Mouse (Mus musculus) Patski (cell line): ENCODE results near the gene Rnf24. TPM values are rescaled to one million over a fixed set of nuclear protein-coding genes. Genes with fewer than 3 reads are reported as not detected.
"Not testable (repeated sequence)": the region's sequence is repeated elsewhere in the genome, so short reads cannot be mapped to it uniquely, and the experiment has no call there.

Source experiments
- ATAC-seq: fragments of 100-300 bp; one replicate; pipeline ENCODE4 v1.8.0; 2021
- CTCF ChIA-PET: fragments of 350-600 bp; sonication (Branson Sonifier 250); formaldehyde crosslinking; loops from one replicate; lab custom pipeline; 2022; ENCODE audit warnings: inconsistent platforms; lab: Charles Lee
- POLR2A ChIA-PET: fragments of 350-600 bp; sonication (Branson Sonifier 250); formaldehyde crosslinking; loops from one replicate; lab custom pipeline; 2022; ENCODE audit warnings: antibody characterized with exemption, inconsistent platforms; lab: Charles Lee
- DNase-seq: peaks from one replicate; pipeline ENCODE4 v3.0.0-alpha.2; 2011; ENCODE audit warnings: low read depth, low spot score
- H3K27me3 ChIP-seq: fragments of 371-371 bp; one replicate; pipeline ENCODE4 v1.5.1; 2021
- CTCF ChIP-seq: fragments of 100-300 bp; IDR thresholded peaks from one replicate; pipeline ENCODE4 v1.5.1; 2021
- in situ Hi-C: fragments of 300-500 bp; cut with MboI; formaldehyde crosslinking; loops from 3 replicates; pipeline ENCODE4 v1.11.1; 2018; ENCODE audit warnings: low pct_unique_long_range_greater_than_20kb, mixed read lengths
- polyA plus RNA-seq: library from polyadenylated mRNA; unstranded; gene quantifications from one replicate; pipeline ENCODE4 v1.2.3, GENCODE M21; 2021

Gene Rnf24
- polyA plus RNA-seq, 1 experiment from 2014 or later: 11.5 TPM

DNA sequence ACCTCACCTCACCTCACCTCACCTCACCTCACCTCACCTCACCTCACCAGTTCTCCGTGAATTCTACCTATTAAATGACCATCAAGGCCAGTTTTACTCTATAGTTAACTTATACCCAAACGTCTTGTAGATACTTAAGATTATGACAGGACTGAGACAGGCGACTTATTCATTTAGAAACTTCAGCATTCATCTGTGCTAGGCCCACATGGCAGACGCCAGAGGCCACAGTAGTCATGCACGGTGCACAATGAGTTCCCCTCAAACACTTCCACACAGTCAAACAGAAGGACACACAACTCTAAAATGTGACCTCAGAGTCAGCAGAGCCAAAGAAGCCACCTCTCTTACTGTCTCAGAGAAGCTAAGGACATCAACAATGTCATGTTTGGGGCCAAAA, 45.3 kb downstream of the Rnf24 start:
- in situ Hi-C loops: no loop called here
- H3K27me3 ChIP-seq: no peaks in the 10 kb centered on the region
- no peak for TF ChIP-seq CTCF
- no peak for DNase-seq
- ChIA-PET CTCF (no interaction called here), POLR2A (interaction anchor here (1.0 kb wide), 1 partner anchor 104 kb away, joined by 3 read pairs; no protein-coding TSS in a partner anchor)
- ATAC-seq: no peak

DNA sequence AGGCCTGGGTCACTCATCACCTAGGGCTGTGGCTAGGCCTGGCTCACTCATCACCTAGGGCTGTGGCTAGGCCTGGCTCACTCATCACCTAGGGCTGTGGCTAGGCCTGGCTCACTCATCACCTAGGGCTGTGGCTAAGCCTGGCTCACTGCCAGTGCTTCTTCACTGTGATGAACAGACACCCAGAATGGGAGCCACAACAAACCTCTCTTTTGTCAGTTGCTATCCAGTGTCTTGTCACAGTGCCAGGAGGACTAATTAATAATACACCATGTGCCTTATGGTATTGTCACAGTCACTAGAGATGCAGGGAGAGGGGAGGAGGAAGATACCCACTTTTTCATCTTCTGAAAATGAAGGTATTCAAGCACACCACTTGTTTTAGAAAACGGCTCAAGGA, 47.5 kb downstream of the Rnf24 start:
- CTCF ChIA-PET, ATAC-seq, H3K27me3 ChIP-seq, in situ Hi-C loops, POLR2A ChIA-PET: not testable (repeated sequence)
- DNase-seq: peak; percentile 38

DNA sequence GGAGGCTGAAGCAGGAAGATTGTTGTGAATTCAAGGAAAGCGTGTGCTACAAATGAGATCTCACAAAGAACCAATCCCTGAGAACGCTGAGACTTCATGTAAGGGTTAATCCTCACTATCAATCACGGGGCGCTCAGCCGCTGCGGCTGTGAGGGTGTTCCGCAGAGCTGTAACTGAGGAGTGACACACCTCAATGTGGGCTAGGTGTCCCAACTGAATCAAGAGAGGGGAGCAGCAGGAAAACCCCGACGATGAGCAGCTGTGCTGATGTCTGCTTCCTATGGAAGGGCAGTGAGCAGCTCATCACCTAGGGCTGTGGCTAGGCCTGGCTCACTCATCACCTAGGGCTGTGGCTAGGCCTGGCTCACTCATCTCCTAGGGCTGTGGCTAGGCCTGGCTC, 48.2 kb downstream of the Rnf24 start:
- no peak for TF ChIP-seq CTCF
- ATAC-seq (no peak), DNase-seq (no peak)
- CTCF ChIA-PET: no interaction called here
- no peaks in the 10 kb centered on the region for H3K27me3 ChIP-seq
- in situ Hi-C loops: no loop called here
- POLR2A ChIA-PET: no interaction called here

DNA sequence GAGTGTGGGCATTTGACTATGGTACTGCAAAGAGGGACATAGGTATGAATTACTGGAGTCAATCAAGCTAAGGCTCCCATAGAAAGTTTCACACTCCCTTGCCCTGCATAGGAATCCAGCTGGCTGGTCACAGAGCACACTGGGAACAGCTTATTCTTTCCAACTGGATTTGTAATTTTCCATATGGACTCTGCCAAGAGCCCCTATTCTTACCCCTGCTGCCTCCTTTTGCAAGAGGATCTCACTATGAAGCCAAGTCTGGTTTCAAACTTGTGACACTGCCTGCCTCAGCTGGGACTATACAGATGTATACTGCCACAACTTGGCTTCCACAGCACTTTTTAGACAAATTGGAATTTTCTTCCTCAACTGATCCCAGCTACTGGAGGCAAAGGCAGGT, 51.1 kb downstream of the Rnf24 start:
- CTCF ChIA-PET: interaction anchor here (1.2 to 2.1 kb wide), 2 partner anchors 13 to 24 kb away, joined by 3 to 4 read pairs; no protein-coding TSS in a partner anchor
- ATAC-seq: no peak

DNA sequence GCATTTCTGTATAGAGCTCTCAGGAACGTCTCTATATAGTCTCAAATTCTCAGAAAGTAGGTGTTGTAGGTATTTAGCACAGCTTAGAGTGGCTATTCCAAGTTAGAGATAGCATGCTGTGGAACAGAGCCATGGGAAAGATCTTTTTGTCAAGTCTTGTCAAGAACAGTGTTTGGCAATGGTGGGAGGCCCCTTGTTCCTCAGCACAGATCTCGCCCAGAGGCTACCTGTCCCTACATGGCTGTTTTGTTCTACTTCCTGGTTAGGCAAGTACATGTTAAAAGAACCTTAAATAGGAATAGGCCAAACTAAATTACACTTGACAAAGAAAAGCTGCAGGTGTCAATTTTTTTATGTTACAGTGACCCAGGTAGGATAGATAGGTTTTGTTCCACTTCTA, 52.2 kb downstream of the Rnf24 start:
- no peak for ATAC-seq
- no peak for DNase-seq
- no peak for TF ChIP-seq CTCF
- in situ Hi-C loops: no loop called here
- ChIA-PET CTCF (interaction anchor here (1.1 to 2.1 kb wide), 2 partner anchors 23 to 116 kb away, joined by 4 read pairs; no protein-coding TSS in a partner anchor), POLR2A (no interaction called here)
- H3K27me3 ChIP-seq: no peaks in the 10 kb centered on the region

More for the DNA sequence above, 51.1 kb downstream of the Rnf24 start:
- in situ Hi-C loops: no loop called here
- TF ChIP-seq CTCF: no peak
- no peak for DNase-seq
- no peaks in the 10 kb centered on the region for H3K27me3 ChIP-seq
- POLR2A ChIA-PET: interaction anchor here (0.6 kb wide), 1 partner anchor 8 kb away, joined by 3 read pairs; no protein-coding TSS in a partner anchor

DNA sequence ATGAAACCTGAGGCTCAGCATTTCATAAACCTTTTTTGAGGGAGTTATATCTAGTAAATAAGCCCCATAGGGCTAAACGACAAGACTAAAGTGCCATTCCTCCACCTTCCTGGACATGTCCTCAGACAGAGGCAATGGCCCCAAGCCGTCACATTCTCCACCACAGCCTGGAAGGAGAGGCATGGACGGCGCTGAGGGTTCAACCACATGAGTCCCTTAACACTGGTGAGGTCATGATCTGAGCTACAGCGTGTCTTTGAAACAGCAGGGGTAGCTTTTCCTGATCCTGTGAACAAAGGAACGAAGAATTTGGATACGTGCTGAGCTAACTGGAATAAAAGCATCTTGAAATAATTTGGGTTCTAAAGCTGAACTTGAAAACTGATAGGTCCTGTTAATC, 54.0 kb downstream of the Rnf24 start:
- DNase-seq, POLR2A ChIA-PET, ATAC-seq, H3K27me3 ChIP-seq, in situ Hi-C loops: not testable (repeated sequence)
- CTCF ChIA-PET: interaction anchor here (1.8 kb wide), 1 partner anchor 12 kb away, joined by 3 read pairs; no protein-coding TSS in a partner anchor

DNA sequence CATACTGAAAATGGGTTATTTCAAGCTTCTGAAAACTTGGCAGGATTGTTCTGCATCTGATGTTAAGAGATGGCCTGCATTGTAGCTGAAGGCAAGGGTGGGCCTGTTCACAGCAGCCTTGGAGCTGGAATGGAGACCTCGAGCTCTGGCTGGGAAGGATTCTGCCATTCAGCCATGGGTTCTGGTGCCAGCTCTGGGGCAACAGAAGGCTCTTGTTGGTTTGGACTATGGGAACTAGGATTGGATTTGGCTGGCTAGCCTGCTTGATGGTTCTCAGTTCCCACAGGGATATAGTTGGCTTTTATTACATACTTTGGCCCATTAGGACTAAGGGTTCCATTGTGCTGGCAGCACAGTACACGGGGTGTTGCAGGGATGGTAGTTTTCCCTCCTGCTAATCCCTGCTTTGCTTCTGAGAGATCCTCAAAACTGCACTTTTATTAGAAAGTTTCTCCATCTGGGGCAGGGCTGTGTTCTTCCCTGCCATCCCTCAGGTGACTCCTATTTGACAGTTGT, 55.9 kb downstream of the Rnf24 start:
- no peaks in the 10 kb centered on the region for H3K27me3 ChIP-seq
- TF ChIP-seq CTCF: no peak
- in situ Hi-C loops: no loop called here
- no peak for DNase-seq
- ChIA-PET POLR2A (no interaction called here), CTCF (interaction anchor here (1.8 kb wide), 1 partner anchor 10 kb away, joined by 3 read pairs; no protein-coding TSS in a partner anchor)
- no peak for ATAC-seq

DNA sequence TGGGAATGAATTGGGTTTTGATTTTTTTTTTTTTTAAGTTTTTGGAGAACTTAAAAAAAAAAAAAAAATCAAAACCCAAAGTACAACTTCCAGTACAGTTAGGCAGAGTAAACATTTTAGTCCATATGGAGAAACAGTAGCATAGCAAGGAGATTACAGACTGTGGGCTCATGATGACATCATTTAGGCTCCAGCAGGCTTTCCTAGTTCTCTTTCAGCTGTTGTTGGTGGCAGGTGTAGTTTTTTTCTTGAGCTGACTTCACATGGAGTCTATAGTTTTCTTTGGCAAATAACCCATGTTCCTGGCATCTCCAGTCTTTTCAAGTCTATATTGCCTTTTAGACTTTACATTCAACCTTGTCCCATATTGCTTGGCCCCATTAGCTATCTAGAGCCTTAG, 62.0 kb downstream of the Rnf24 start:
- TF ChIP-seq CTCF: no peak
- H3K27me3 ChIP-seq: no peaks in the 10 kb centered on the region
- ATAC-seq (no peak), DNase-seq (no peak)
- POLR2A ChIA-PET: no interaction called here
- in situ Hi-C loops: no loop called here
- CTCF ChIA-PET: interaction anchor here (0.6 to 0.7 kb wide), 2 partner anchors 126 to 514 kb away, joined by 3 read pairs; no protein-coding TSS in a partner anchor

DNA sequence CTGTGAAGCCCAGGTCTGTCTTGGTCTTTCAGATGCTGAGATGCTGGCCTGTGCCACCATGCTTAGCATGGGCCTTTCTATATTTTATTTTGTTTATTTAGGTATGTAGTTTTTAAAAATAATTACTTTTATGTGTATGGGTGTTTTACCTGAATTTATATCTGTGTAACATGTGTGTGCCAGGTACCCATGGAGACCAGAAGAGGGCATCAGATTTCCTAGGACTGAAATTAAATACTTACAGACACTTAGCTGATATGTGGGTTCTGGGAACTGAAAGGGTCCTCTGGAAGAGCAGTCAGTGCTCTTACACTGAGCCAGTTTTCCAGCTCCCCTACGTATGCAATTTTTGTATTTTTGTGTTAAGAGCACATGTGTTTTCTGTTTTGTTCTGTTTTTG, 66.4 kb downstream of the Rnf24 start:
- in situ Hi-C loops: no loop called here
- H3K27me3 ChIP-seq: no peaks in the 10 kb centered on the region
- no peak for DNase-seq
- CTCF ChIA-PET: interaction anchor here (1.3 to 3.0 kb wide), 3 partner anchors 11 to 130 kb away, joined by 3 to 6 read pairs (median 4); no protein-coding TSS in a partner anchor
- TF ChIP-seq CTCF: peak; percentile 45
- POLR2A ChIA-PET: no interaction called here
- no peak for ATAC-seq

DNA sequence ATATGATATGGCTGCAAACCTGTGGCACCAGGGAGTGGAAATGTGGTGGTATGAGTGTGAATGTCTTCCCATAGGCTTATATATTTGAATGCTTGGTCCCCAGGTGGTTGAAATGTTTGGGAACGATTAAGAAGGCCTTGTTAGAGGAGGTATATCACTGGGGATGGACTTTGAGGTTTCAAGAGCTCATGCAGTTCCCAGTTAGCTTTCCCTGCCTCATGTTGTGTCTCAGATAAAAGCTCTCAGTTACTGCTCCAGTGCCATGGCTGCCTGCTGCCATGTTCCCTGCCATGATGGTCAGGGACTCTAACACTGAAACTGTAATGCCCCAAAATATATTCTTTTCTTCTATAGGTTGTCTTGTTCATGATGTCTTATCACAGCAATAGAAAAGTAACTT, 71.1 kb downstream of the Rnf24 start:
- no peak for TF ChIP-seq CTCF
- POLR2A ChIA-PET: no interaction called here
- ATAC-seq (no peak), DNase-seq (no peak)
- CTCF ChIA-PET: no interaction called here
- in situ Hi-C loops: no loop called here
- no peaks in the 10 kb centered on the region for H3K27me3 ChIP-seq

- in situ Hi-C loops: loop anchor here (10.0 kb wide), 1 partner anchor 138 kb away; no protein-coding TSS in a partner anchor
- no peaks in the 10 kb centered on the region for H3K27me3 ChIP-seq
Observed at GRCm38 (mm10) chr2:131276722-131277121, 76.0 kb downstream of the Rnf24 start.

More at GRCm38 (mm10) chr2:131276722-131277121, 76.0 kb downstream of the Rnf24 start:
- ChIA-PET POLR2A (no interaction called here), CTCF (interaction anchor here (1.4 kb wide), 1 partner anchor 24 kb away, joined by 4 read pairs; no protein-coding TSS in a partner anchor)
- no peak for TF ChIP-seq CTCF
- ATAC-seq: no peak
- no peak for DNase-seq
